Mouse (Mus musculus): Measurements from ENCODE around the gene Id3. TPM values are rescaled to one million over a fixed set of nuclear protein-coding genes. Genes with fewer than 3 reads are reported as not detected.
A peak's percentile ranks its signal among the peaks of the same experiment; 100 is the strongest.

Id3 gene
- total RNA-seq, 2 experiments from 2014 or later: not detected

- no peak for ATAC-seq (replicated peaks; ENCODE audit: low FRiP score, poor library complexity, severe bottlenecking)
Observed at GRCm38 (mm10) chr4:136123111-136123791, 20.0 kb upstream of the Id3 start.

GRCm38 (mm10) chr4:136123792-136124161, 19.5 kb upstream of the Id3 start:
- ATAC-seq (replicated peaks; ENCODE audit: low FRiP score, poor library complexity, severe bottlenecking): no peak

- no peak for ATAC-seq (replicated peaks; ENCODE audit: low FRiP score, poor library complexity, severe bottlenecking)
Observed at GRCm38 (mm10) chr4:136124581-136124980, 18.7 kb upstream of the Id3 start.

GRCm38 (mm10) chr4:136125458-136125857, 17.8 kb upstream of the Id3 start:
- no peak for ATAC-seq (replicated peaks; ENCODE audit: low FRiP score, poor library complexity, severe bottlenecking)

- ATAC-seq (replicated peaks; ENCODE audit: low FRiP score, poor library complexity, severe bottlenecking): no peak
Observed at GRCm38 (mm10) chr4:136126019-136126418, 17.3 kb upstream of the Id3 start.

GRCm38 (mm10) chr4:136127670-136128069, 15.6 kb upstream of the Id3 start:
- ATAC-seq (replicated peaks; ENCODE audit: low FRiP score, poor library complexity, severe bottlenecking): no peak

GRCm38 (mm10) chr4:136129842-136130241, 13.5 kb upstream of the Id3 start:
- no peak for ATAC-seq (replicated peaks; ENCODE audit: low FRiP score, poor library complexity, severe bottlenecking)

GRCm38 (mm10) chr4:136133801-136134200, 9.5 kb upstream of the Id3 start:
- no peak for ATAC-seq (replicated peaks; ENCODE audit: low FRiP score, poor library complexity, severe bottlenecking)

GRCm38 (mm10) chr4:136134418-136134977, 8.8 kb upstream of the Id3 start:
- no peak for ATAC-seq (replicated peaks; ENCODE audit: low FRiP score, poor library complexity, severe bottlenecking)

GRCm38 (mm10) chr4:136134978-136135873, 8.1 kb upstream of the Id3 start:
- no peak for ATAC-seq (replicated peaks; ENCODE audit: low FRiP score, poor library complexity, severe bottlenecking)

GRCm38 (mm10) chr4:136135874-136136728, 7.2 kb upstream of the Id3 start:
- ATAC-seq (replicated peaks; ENCODE audit: low FRiP score, poor library complexity, severe bottlenecking): no peak

- no peak for ATAC-seq (replicated peaks; ENCODE audit: low FRiP score, poor library complexity, severe bottlenecking)
Observed at GRCm38 (mm10) chr4:136139326-136140110, 3.8 kb upstream of the Id3 start.

GRCm38 (mm10) chr4:136140327-136141250, 2.7 kb upstream of the Id3 start:
- peak; percentile 74 for ATAC-seq (replicated peaks; ENCODE audit: low FRiP score, poor library complexity, severe bottlenecking)

- no peak for ATAC-seq (replicated peaks; ENCODE audit: low FRiP score, poor library complexity, severe bottlenecking)
Observed at GRCm38 (mm10) chr4:136142267-136143192, 767 bp upstream of the Id3 start.

- no peak for ATAC-seq (replicated peaks; ENCODE audit: low FRiP score, poor library complexity, severe bottlenecking)
Observed at GRCm38 (mm10) chr4:136144126-136144926, 1.0 kb downstream of the Id3 start.

- no peak for ATAC-seq (replicated peaks; ENCODE audit: low FRiP score, poor library complexity, severe bottlenecking)
Observed at GRCm38 (mm10) chr4:136144927-136145292, 1.6 kb downstream of the Id3 start.
